Mouse (Mus musculus): ENCODE measurements at regions not wholly inside any gene's neighbourhood (a gene's known extent, or its start where the extent isn't known, plus 50 kb on each side); places are given as distances from the start of the nearest gene placed in this dataset.
"Not testable (repeated sequence)": the region's sequence is repeated elsewhere in the genome, so short reads cannot be mapped to it uniquely, and the experiment has no call there.

GRCm38 (mm10) chr16:20910864-20911263, 176.6 kb upstream of the Thpo start:
- H3K9ac ChIP-seq (replicated peaks; ENCODE audit: low read length); H3K27me3 ChIP-seq (ENCODE audit: control insufficient read depth, insufficient read depth, low read length); DNase-seq (ENCODE audit: low spot score); H3K4me1 ChIP-seq (ENCODE audit: control insufficient read depth, insufficient read depth, low read length); ATAC-seq (replicated peaks; ENCODE audit: insufficient number of reproducible peaks, low FRiP score, low TSS enrichment, low read depth); H3K9me3 ChIP-seq (replicated peaks; ENCODE audit: control insufficient read depth, low read length); H3K27ac ChIP-seq (replicated peaks; ENCODE audit: low read depth, low read length); H3K4me3 ChIP-seq (ENCODE audit: low read depth, low read length); H3K36me3 ChIP-seq (replicated peaks; ENCODE audit: control insufficient read depth, insufficient read depth, low read depth, low read length); H3K4me2 ChIP-seq (ENCODE audit: low read depth, low read length): not testable (repeated sequence)
- WGBS, result 80% methylated on average over 3 of the region's 3 CpGs

GRCm38 (mm10) chr16:20908467-20909351, 174.4 kb upstream of the Thpo start:
- not testable (repeated sequence) for H3K4me1 ChIP-seq (ENCODE audit: control insufficient read depth, insufficient read depth, low read length); H3K9ac ChIP-seq (replicated peaks; ENCODE audit: low read length); H3K27me3 ChIP-seq (ENCODE audit: control insufficient read depth, insufficient read depth, low read length); H3K9me3 ChIP-seq (replicated peaks; ENCODE audit: control insufficient read depth, low read length); H3K4me2 ChIP-seq (ENCODE audit: low read depth, low read length); H3K27ac ChIP-seq (replicated peaks; ENCODE audit: low read depth, low read length); H3K36me3 ChIP-seq (replicated peaks; ENCODE audit: control insufficient read depth, insufficient read depth, low read depth, low read length); H3K4me3 ChIP-seq (ENCODE audit: low read depth, low read length)
- peak; percentile 56 for ATAC-seq (replicated peaks; ENCODE audit: insufficient number of reproducible peaks, low FRiP score, low TSS enrichment, low read depth)
- 47% methylated on average over 14 of the region's 18 CpGs for WGBS
- peak; percentile 44 for DNase-seq (ENCODE audit: low spot score)

- Histone ChIP-seq H3K4me2 (ENCODE audit: low read depth, low read length) (no peak overlapping the region), H3K27me3 (ENCODE audit: control insufficient read depth, insufficient read depth, low read length) (no peaks in the 10 kb centered on the region), H3K4me3 (ENCODE audit: low read depth, low read length) (no peak overlapping the region), H3K4me1 (ENCODE audit: control insufficient read depth, insufficient read depth, low read length) (no peaks in the 10 kb centered on the region), H3K9ac (replicated peaks; ENCODE audit: low read length) (no peak overlapping the region), H3K27ac (replicated peaks; ENCODE audit: low read depth, low read length) (no peak overlapping the region), H3K36me3 (replicated peaks; ENCODE audit: control insufficient read depth, insufficient read depth, low read depth, low read length) (no peaks in the 10 kb centered on the region), H3K9me3 (replicated peaks; ENCODE audit: control insufficient read depth, low read length) (no peaks in the 10 kb centered on the region)
- DNase-seq (ENCODE audit: low spot score) (peak; percentile 58), ATAC-seq (replicated peaks; ENCODE audit: insufficient number of reproducible peaks, low FRiP score, low TSS enrichment, low read depth) (no peak)
- 45% methylated on average over 2 of the region's 2 CpGs for WGBS
These were observed 161.4 kb upstream of the Thpo start for GRCm38 (mm10) chr16:20895734-20896133.

DNA sequence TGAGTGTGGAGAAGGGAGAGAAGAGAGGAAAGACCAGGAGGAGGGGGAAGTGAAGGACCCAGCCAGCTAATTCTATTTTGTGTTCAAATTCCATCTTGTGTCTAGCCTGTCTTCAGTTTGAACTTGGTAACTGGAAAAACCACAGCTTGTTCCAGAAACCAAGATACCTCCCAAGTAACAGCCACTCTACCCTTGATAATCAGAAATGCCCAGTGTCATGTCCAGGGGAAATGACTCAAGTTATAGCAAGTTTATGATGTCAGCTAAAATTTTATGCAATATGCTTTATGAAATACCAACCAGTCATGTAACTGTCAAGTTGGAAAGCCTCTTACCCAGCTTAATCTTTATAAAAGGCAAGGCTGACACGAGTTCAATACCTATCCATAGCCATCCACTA, 137.4 kb upstream of the Thpo start:
- no peaks in the 10 kb centered on the region for H3K36me3 ChIP-seq (replicated peaks; ENCODE audit: control insufficient read depth, insufficient read depth, low read depth, low read length)
- no peak overlapping the region for H3K4me3 ChIP-seq (ENCODE audit: low read depth, low read length)
- 61% methylated on average over 1 of the region's 1 CpGs for WGBS
- H3K9ac ChIP-seq (replicated peaks; ENCODE audit: low read length), result no peak overlapping the region
- H3K4me1 ChIP-seq (ENCODE audit: control insufficient read depth, insufficient read depth, low read length), result no peaks in the 10 kb centered on the region
- no peaks in the 10 kb centered on the region for H3K27me3 ChIP-seq (ENCODE audit: control insufficient read depth, insufficient read depth, low read length)
- no peaks in the 10 kb centered on the region for H3K9me3 ChIP-seq (replicated peaks; ENCODE audit: control insufficient read depth, low read length)
- no peak overlapping the region for H3K4me2 ChIP-seq (ENCODE audit: low read depth, low read length)
- ATAC-seq (replicated peaks; ENCODE audit: insufficient number of reproducible peaks, low FRiP score, low TSS enrichment, low read depth), result no peak
- no peak for DNase-seq (ENCODE audit: low spot score)
- no peak overlapping the region for H3K27ac ChIP-seq (replicated peaks; ENCODE audit: low read depth, low read length)

DNA sequence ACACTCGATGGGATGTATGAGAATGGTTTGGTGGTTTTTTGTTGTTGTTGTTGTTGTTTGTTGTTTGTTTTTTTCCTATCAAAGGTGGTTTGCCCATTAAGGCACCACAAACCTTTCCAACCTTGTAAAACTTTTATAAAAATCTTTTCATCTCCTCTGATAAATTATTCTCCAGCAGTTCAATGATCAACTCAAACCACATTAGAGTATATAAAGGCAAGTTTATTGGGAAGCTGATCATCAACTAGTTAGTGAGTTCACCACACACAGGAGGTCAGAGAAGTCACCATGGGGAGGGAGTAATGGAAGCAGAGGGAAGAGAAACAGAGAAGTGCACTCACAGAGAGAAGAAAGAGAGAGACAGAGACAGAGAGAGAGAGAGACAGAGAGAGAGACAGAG, 132.5 kb upstream of the Thpo start:
- H3K4me2 ChIP-seq (ENCODE audit: low read depth, low read length), result no peak overlapping the region
- H3K4me1 ChIP-seq (ENCODE audit: control insufficient read depth, insufficient read depth, low read length), result no peaks in the 10 kb centered on the region
- H3K27ac ChIP-seq (replicated peaks; ENCODE audit: low read depth, low read length), result no peak overlapping the region
- ATAC-seq (replicated peaks; ENCODE audit: insufficient number of reproducible peaks, low FRiP score, low TSS enrichment, low read depth) (no peak), DNase-seq (ENCODE audit: low spot score) (no peak)
- H3K36me3 ChIP-seq (replicated peaks; ENCODE audit: control insufficient read depth, insufficient read depth, low read depth, low read length), result no peaks in the 10 kb centered on the region
- H3K4me3 ChIP-seq (ENCODE audit: low read depth, low read length), result no peak overlapping the region
- no peak overlapping the region for H3K9ac ChIP-seq (replicated peaks; ENCODE audit: low read length)
- H3K27me3 ChIP-seq (ENCODE audit: control insufficient read depth, insufficient read depth, low read length), result no peaks in the 10 kb centered on the region
- H3K9me3 ChIP-seq (replicated peaks; ENCODE audit: control insufficient read depth, low read length), result no peaks in the 10 kb centered on the region
- 86% methylated on average over 1 of the region's 1 CpGs for WGBS

DNA sequence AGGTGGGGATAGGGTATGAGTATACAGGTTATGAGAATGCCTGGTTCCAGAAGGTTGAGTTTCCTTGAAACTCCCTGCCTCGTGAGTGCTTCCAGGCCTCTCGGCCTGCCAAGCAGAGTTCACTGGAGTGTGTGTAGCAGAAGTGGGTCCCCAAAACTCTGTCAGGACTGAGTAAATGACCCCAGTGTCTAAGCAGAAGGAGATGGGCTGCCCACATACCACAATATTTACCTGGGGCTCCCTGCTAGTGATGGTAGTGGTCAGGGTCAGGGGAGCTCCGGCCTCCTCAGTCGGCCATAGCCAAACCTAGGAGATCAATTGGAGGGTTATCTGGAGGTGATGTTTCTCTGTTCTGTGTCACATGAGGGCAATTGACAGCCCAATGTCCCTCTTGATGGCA, 126.9 kb upstream of the Thpo start:
- 98% methylated on average over 4 of the region's 4 CpGs for WGBS
- H3K27ac ChIP-seq (replicated peaks; ENCODE audit: low read depth, low read length), result no peak overlapping the region
- H3K4me3 ChIP-seq (ENCODE audit: low read depth, low read length), result no peak overlapping the region
- no peaks in the 10 kb centered on the region for H3K36me3 ChIP-seq (replicated peaks; ENCODE audit: control insufficient read depth, insufficient read depth, low read depth, low read length)
- no peaks in the 10 kb centered on the region for H3K27me3 ChIP-seq (ENCODE audit: control insufficient read depth, insufficient read depth, low read length)
- H3K4me2 ChIP-seq (ENCODE audit: low read depth, low read length), result no peak overlapping the region
- no peak for DNase-seq (ENCODE audit: low spot score)
- H3K4me1 ChIP-seq (ENCODE audit: control insufficient read depth, insufficient read depth, low read length), result no peaks in the 10 kb centered on the region
- no peak for ATAC-seq (replicated peaks; ENCODE audit: insufficient number of reproducible peaks, low FRiP score, low TSS enrichment, low read depth)
- H3K9ac ChIP-seq (replicated peaks; ENCODE audit: low read length), result no peak overlapping the region
- H3K9me3 ChIP-seq (replicated peaks; ENCODE audit: control insufficient read depth, low read length), result no peaks in the 10 kb centered on the region

DNA sequence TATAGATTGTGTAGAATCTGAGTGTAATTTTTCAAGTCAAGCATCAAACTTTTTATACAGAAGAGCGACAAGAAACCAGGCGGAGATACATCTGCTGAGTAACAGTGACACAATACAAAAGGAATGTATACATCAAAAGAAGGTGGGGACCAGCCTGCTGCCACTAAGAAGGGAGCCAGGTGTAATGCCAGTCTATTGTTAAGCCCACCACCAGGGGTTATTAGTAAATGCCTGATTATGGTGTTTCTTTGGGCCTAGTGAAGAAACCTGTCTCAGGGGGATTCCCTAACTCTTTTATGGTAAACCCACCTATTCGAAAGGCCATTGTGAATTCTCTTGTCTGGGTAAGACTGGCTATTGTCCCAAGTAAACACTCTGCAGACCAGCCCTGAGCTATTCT, 126.3 kb upstream of the Thpo start:
- H3K4me3 ChIP-seq (ENCODE audit: low read depth, low read length); H3K4me1 ChIP-seq (ENCODE audit: control insufficient read depth, insufficient read depth, low read length); H3K4me2 ChIP-seq (ENCODE audit: low read depth, low read length); H3K9me3 ChIP-seq (replicated peaks; ENCODE audit: control insufficient read depth, low read length); ATAC-seq (replicated peaks; ENCODE audit: insufficient number of reproducible peaks, low FRiP score, low TSS enrichment, low read depth); H3K36me3 ChIP-seq (replicated peaks; ENCODE audit: control insufficient read depth, insufficient read depth, low read depth, low read length); H3K27me3 ChIP-seq (ENCODE audit: control insufficient read depth, insufficient read depth, low read length); H3K27ac ChIP-seq (replicated peaks; ENCODE audit: low read depth, low read length); H3K9ac ChIP-seq (replicated peaks; ENCODE audit: low read length); DNase-seq (ENCODE audit: low spot score): not testable (repeated sequence)
- WGBS, result 91% methylated on average over 3 of the region's 3 CpGs

- ATAC-seq (replicated peaks; ENCODE audit: insufficient number of reproducible peaks, low FRiP score, low TSS enrichment, low read depth) (0 out of 2 replicates have a peak, but pooled peaks have one; percentile 29), DNase-seq (ENCODE audit: low spot score) (peak; percentile 70)
- H3K36me3 ChIP-seq (replicated peaks; ENCODE audit: control insufficient read depth, insufficient read depth, low read depth, low read length), result no peaks in the 10 kb centered on the region
- no peaks in the 10 kb centered on the region for H3K9me3 ChIP-seq (replicated peaks; ENCODE audit: control insufficient read depth, low read length)
- no peaks in the 10 kb centered on the region for H3K27me3 ChIP-seq (ENCODE audit: control insufficient read depth, insufficient read depth, low read length)
- H3K4me2 ChIP-seq (ENCODE audit: low read depth, low read length), result no peak overlapping the region
- H3K4me3 ChIP-seq (ENCODE audit: low read depth, low read length), result no peak overlapping the region
- WGBS, result 77% methylated on average over 1 of the region's 1 CpGs
- H3K9ac ChIP-seq (replicated peaks; ENCODE audit: low read length), result no peak overlapping the region
- no peaks in the 10 kb centered on the region for H3K4me1 ChIP-seq (ENCODE audit: control insufficient read depth, insufficient read depth, low read length)
- no peak overlapping the region for H3K27ac ChIP-seq (replicated peaks; ENCODE audit: low read depth, low read length)
These were observed 120.4 kb upstream of the Thpo start for GRCm38 (mm10) chr16:20854696-20855213.
